Mouse (Mus musculus): ENCODE results near the gene Kdm2b.

Gene Kdm2b

DNA sequence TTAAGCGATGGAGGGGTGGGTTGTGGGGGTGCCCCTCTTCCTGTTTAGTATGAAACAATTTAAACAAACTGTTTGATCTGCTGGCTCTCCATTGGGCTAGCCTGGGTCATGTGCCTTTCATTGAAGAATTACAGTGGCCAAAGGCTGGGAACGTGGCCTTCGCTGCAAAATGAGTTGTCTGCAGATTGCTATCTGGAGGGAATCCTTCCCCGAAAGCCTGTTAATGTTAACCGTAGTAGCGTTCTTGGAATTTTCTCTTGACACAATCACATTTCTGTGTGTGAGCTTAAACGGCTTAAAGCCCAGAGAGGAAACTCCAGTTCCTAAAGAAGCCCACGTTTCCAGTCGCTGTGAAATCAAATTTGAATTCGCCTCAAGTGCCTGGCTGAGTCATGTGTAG is 156.6 kb downstream of the Kdm2b start:
- DNase-seq: no peak

DNA sequence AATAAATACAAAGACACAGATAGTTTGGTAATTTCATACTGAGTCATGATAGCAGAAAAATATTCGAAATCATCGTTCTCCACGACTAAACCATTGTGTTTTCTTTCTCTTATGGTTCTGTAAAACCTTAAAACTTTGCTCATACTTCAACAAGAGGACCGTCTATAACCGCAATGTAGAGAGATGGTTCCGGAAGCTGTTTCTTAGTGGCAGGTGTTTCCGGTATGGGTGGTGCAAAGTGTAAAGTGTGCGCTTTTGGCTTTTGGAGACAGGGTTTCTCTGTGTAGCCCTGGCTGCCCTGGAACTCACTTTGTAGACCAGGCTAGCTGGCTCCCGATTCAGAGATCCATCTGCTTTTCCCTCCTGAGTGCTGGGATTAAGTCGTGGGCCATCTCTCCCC is 157.1 kb downstream of the Kdm2b start:
- DNase-seq: no peak

DNA sequence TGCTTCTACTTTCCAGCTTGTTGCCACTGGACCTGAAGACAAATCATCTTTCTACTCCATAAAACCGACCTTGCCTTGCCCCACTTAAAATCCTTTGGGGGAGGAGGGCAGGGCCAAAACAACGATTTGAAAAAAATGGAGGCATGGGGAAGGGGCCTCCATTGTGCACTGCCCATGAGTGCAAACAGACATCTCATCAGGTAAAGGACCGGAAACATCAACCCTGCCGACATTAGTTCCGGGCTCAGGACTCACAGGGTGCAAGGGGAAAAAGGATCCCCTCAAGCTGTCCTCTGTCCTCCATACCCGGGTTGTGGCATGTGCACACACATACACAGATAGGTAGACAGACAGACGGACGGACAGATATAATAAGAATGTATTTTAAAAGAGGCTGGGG is 164.5 kb downstream of the Kdm2b start:
- DNase-seq: no peak

DNA sequence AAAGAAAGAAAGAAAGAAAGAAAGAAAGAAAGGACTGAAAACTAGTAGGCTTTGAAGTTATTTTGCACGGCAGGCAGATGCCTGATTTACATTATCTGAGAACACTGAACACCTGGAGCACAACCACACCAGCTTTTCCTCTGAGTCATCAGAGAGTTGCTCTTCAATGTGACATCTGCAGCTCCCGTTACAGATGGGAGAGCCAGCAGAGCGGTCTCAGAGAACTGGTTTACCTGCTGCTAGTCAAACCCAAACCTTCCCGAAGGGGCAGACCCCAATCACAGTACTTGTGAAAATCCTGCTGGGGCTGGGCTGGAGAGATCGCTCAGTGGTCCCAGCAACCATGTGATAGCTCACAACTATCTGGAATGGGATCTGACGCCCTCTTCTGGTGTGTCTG is 165.2 kb downstream of the Kdm2b start:
- DNase-seq: no peak

DNA sequence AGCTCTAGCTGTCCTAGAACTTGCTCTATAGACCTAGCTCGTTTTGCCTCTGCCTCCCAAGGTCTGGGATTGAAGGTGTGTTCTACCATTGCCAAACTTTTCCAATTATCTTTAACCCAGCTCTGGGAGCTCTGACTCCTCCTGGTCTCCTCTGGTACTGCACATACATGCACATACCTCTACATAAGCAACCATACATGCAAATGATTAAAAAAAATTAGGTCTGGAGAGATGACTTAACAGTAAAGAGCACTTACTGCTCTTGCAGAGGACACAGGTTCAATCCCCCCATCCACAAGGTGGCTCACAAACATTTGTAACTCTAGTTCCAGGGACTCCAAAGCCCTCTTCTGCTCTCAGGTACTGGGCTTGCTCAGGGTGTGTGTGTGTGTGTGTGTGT is 165.6 kb downstream of the Kdm2b start:
- DNase-seq: no peak

DNA sequence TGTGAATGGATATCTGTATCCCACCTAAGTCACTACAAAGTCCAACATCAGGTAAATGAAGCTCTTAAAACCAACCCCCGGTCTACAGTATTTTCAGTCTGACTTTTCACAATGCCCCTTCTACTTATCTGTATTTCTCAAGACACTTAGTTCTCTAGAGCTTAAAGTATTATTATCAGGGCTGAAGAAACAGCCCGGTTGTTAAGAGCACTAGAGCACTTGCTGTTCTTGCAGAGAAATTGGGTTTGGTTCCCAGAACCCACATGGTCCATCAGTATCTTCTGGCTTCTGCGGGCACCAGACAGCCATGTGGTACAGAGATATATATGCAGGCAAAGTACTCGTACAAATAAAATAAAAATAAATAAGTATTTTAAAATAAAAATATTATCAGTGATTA is 167.2 kb downstream of the Kdm2b start:
- DNase-seq: no peak

DNA sequence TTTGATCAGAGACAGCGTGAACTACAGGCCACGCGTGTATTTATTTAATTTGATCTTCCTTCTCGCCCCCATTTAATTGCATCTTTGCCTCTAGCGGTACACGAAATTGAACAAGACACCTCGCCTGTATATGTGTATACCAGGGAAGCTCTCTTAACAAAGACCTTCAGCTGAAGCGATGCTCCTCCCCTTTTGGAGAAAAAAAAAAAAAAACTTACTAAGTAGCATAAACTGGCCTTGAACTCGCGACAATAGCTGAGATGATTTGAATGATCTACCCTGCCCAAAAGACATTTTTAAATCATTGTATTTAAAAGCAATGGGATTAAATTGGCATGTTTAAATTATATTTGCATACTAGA is 168.1 kb downstream of the Kdm2b start:
- DNase-seq: no peak

DNA sequence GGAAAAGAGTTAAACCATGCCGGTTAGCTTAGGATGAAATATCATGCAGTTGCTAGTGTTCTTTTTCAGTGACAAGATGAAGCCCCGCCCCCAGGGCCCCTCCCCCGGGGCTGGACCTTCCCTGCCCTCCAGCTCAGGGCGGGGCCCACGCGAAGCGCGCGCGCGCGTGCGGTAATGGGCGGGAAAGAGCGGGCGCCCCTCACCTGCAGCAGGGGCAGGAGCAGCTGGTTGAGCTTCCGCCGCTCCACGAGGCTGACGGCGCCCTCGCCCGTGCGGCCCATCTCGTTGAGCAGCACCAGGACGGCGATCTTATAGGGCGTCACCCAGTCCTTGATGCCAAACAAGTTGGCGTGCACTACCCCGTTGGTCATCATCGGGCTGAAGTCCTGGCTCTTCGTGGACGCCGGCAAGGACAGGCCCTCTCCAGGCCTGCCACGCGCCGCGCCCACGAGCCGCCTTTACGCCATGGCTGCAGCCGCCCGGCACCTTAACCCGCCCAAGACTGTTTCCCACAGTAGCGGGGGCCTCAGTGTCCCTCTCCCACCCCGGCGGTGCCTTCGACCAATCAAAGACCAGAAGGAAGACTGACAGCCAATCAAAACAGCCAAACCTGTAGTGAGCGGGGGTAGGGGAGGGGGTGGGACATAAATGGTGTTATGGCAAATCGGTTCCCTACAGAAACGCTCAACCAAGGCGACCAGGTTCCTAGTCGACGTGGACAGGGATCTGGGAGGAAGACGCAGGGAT is 168.7 kb downstream of the Kdm2b start, which contains the start of gene Anapc5:
TSS of gene Anapc5 (minus strand) at position 563 of the 747 bp plus-strand sequence.
- peak; percentile 90 to 94 for DNase-seq

Measured in cerebellum, adult 18-20 months (tissue).